Mouse (Mus musculus) neural tube, embryonic 10.5 days (tissue): ENCODE results near the gene Zswim5.
A peak's percentile ranks its signal among the peaks of the same experiment; 100 is the strongest.

Source experiments
- DNase-seq: peaks from one replicate; pipeline ENCODE4 v3.0.0-alpha.2; 2017; ENCODE audit warnings: low spot score; ENCODE audit errors: extremely low spot score

The Zswim5 gene

GRCm38 (mm10) chr4:116911202-116911601 is 34.0 kb downstream of the Zswim5 start:
- no peak for DNase-seq

DNA sequence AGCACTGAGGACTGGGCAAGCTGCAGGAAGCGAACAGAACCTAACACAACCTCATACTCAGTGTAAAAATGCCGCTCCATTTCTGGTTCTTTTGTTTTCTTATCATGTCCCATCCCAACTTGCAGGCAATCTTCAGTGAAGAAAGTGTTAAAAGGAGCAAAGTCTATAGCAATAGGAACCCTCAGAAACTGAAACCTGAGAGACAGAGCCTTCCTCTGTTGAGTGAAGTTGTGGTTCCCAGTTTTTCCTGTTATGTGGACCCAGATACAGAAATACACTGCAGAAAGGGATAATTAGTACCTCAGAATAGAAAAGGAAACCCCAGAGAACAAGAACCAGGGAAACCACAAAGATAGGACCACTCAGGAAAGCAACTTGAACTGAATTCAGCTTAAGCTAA is 36.1 kb downstream of the Zswim5 start:
- no peak for DNase-seq

DNA sequence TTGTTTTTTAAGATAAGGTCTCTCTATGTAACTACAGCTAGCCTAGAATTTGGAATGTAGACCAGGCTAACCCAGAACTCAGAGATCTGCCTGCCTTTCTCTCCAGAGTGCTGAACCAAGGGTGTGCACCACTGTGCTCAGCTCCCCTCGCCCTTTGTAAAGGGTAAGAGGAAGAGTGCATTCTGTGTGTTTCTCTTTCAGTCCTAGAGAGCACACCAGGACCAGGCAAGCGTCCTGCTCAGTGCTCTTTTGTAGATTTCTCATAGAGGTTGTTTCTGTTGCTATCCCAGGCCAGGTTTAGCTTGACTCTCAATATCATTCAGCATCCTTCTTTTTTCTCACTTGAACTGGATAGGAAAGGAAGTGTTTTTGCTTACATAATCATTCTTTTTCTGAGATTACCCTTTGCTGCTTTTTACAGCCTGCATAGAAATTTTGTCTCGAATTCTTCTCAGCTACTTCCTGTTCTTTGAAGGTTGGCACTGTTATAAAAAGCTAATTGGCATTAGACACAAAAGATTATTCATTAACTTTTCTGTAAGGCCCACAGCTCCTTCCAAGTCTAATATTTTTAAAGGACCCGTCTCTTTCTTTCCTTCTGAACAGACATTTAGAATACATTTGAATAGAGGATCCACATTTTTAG is 51.0 kb downstream of the Zswim5 start:
- no peak for DNase-seq

- DNase-seq = no peak
Measured at GRCm38 (mm10) chr4:116939585-116939984, 62.4 kb downstream of the Zswim5 start.

DNA sequence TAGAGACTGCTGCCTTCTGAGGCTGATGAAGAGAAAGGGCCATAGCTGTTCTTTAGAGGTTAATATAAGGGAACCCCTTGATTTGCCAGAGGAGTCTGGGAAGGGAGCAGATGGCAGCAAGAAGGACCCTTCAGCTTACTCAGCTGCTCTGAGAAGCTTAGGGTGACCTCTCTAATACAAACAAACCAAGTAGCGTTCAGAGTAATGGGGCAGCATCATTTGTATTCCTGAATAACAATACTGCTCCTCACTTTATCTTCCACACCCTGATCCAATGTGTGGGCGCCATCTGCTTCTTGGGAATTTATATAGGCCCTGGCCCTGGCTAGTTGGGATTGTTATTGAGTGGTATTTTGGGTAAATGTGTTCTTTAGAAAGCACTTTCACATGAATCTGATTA is 65.5 kb downstream of the Zswim5 start:
- DNase-seq = no peak

DNA sequence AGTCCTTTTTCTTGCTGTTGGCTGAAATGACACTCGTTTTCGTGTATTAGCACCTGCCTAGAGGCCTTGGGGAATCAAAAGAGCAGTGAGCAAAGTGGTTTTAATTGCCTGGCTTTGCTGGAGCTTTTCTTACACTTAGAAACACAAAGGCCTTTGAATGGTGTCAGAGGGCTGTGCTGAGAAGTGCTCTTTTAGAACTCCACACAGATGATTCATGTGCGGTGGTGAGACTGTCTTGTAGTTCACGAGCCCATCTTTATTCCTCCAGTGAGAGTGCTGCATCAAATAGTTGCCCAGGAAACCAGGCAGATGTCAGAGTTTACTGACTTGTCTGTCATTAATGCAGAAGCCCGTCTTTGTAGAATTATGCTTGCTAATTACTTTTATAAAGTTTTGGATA is 66.9 kb downstream of the Zswim5 start:
- no peak for DNase-seq

DNA sequence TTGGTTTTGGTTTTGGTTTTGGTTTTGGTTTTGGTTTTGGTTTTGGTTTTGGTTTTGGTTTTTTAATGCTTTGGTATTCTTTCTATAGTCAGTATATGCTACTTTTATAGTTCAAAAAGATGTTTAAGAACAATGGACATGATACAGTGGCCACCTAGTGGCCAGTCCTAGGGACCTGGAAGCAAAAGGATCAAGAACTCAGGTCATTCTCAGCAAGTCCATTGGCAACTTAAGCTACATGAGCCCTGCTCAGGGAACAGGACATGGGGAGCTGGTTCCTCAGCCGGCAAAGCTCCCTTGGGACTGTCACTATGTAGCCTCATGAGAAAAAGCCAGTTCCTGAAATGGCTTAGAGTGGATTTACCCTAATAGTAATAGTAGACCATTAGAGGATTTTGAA is 74.5 kb downstream of the Zswim5 start:
- DNase-seq = no peak

DNA sequence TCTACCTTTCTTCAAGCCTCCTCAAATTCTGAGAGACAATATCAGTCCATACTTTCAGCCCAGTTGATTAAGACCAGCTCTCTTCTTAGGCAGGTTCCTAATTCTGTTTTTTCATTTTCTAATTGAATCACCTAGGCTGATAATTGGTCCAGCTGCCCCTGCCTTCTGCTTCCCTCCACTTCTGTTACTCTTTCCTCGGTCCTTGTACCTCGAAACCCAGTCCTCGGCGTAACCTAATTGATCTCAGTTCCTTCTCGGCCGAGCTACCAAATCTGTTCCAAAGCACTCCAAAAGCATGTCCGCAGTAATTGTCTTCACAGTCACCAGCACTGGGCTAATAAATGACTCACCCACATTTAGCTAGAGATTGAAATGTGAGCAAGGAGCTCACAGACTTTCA is 77.8 kb downstream of the Zswim5 start:
- DNase-seq = no peak

GRCm38 (mm10) chr4:116976503-116976902 is 99.3 kb downstream of the Zswim5 start:
- DNase-seq = no peak

GRCm38 (mm10) chr4:116985681-116986080 is 108.5 kb downstream of the Zswim5 start:
- no peak for DNase-seq

DNA sequence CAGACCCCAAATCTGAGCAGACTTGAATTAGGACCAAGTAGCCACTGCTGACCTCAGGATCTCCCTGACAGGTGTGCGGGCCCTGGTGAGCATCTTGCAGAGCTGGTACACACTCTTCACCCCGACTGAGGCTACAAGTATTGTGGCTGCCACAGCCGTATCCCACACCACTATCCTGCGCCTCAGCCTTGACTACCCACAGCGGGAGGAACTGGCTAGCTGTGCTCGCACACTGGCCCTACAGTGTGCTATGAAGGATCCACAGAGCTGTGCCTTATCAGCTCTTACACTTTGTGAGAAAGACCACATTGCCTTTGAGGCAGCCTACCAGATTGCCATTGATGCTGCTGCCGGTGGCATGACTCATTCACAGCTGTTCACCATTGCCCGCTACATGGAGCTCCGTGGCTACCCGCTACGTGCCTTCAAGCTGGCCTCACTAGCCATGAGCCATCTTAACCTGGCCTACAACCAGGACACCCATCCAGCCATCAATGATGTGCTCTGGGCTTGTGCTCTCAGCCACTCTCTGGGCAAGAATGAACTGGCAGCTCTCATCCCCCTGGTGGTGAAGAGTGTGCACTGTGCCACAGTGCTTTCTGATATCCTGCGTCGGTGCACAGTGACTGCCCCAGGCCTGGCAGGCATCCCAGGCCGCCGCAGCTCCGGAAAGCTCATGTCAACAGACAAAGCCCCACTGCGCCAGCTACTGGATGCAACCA is 109.4 kb downstream of the Zswim5 start:
- peak; percentile 44 for DNase-seq

GRCm38 (mm10) chr4:116987122-116987456 is 109.9 kb downstream of the Zswim5 start:
- no peak for DNase-seq

DNA sequence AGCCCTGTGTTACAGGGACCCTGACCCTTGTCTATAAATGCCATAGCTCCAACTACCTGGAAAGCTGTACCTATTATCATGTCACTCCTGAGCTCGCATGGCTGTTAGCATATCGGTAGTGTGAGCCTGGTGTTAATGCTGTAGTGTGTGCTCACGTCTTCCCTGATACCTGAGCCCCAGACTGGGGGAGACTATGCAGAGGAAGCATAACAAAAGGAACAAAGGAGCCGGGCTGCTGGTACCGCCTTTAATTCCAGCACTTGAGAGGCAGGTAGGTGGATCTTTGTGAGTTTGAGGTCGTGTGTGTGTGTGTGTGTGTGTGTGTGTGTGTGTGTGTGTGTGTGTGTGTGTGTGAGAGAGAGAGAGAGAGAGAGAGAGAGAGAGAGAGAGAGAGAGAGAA is 112.6 kb downstream of the Zswim5 start:
- DNase-seq = no peak

GRCm38 (mm10) chr4:116991366-116991765 is 114.2 kb downstream of the Zswim5 start:
- DNase-seq = peak; percentile 82

- peak; percentile 93 for DNase-seq
Measured at GRCm38 (mm10) chr4:116993672-116994621, 116.8 kb downstream of the Zswim5 start, which contains the start of gene Urod. TSS of gene Urod (minus strand) at chr4:116994413.

GRCm38 (mm10) chr4:116995131-116995797 is 118.1 kb downstream of the Zswim5 start, which contains the start of gene Hectd3:
TSS of gene Hectd3 (plus strand) at chr4:116995317.
- DNase-seq = peak; percentile 75

DNA sequence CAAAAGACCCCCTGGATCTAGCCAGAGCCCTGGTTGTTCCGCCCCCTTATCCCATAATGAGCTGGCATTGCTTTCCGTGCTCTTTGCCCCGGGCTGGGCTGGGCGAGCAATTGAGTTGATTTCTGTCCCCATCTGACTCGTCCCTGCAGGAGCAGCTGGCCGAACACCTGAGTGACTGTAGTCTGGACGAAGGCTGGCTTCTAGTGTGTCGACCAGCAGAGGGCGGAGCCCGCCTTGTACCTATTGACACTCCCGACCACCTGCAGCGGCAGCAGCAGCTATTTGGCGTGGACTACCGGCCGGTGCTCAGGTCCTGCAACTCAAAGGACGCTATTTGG is 118.6 kb downstream of the Zswim5 start:
- DNase-seq = peak; percentile 51

GRCm38 (mm10) chr4:116999513-117000154 is 122.5 kb downstream of the Zswim5 start:
- DNase-seq = no peak

DNA sequence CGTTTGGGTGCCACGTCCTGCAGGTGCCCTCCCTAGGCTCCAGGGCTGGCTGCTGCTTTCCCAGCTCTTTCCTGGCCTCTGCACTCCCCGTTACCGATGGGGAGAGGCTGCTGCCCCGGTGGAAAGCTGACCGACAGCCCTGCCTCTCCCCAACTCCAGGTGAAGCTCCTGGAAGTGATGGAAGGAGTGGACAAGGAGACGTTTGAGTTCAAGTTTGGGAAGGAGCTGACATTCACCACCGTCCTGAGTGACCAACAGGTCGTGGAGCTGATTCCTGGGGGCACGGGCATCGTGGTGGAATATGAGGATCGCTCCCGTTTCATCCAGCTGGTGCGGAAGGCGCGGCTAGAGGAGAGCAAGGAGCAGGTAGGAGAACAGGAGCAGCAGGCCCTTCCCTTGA is 124.8 kb downstream of the Zswim5 start:
- DNase-seq = no peak

DNA sequence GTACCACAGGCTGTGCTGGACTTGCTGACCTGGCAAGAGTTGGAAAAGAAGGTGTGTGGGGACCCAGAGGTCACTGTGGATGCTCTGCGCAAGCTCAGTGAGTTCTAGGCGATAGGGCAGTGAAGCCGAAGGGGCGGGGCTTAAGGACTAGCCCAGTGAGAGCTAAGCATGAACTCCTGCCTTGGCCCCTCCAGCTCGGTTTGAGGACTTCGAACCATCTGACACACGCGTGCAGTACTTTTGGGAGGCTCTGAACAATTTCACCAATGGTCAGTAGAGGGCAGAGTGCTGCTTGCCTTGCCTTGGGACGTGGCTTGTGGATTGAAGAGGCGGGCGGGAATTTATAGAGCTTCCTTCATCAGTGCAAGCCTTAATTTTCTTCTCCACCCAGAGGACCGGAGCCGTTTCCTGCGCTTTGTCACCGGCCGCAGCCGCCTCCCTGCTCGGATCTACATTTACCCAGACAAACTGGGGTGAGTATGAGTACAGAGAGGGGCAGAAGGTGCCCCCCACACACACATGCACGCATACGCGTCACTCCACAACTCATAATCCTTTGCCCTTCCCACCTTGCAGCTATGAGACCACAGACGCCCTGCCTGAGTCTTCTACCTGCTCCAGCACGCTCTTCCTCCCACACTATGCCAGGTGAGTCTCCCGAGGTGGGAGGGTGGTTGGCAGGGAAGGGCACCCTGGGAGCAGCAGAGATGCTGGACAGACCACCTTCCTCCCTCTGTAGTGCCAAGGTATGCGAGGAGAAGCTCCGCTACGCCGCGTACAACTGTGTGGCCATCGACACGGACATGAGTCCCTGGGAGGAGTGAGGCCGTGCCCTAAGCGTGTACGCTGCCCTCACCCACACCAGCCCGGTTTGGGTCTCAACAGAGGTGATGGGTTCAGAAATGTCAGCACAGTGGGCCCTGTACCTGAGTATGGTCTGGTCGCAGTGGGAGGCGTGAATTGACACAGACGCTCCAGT is 125.7 kb downstream of the Zswim5 start:
- peak; percentile 59 for DNase-seq
